Mouse (Mus musculus) limb, embryonic 15.5 days (tissue): ENCODE data around the gene Sema6c. TPM values are rescaled to one million over a fixed set of nuclear protein-coding genes. Genes with fewer than 3 reads are reported as not detected.
"Not testable (repeated sequence)": the region's sequence is repeated elsewhere in the genome, so short reads cannot be mapped to it uniquely, and the experiment has no call there.

Experiments used
- ATAC-seq: fragments of 200-750 bp; cut with Nextera tagmentation; 2 replicates; pipeline ENCODE4 v1.8.0; 2017; ENCODE audit warnings: low read depth, moderate TSS enrichment; ENCODE audit not compliant: insufficient number of reproducible peaks, low FRiP score, low TSS enrichment
- H3K27ac ChIP-seq: fragments of 300-500 bp; sonication (generic); 2 replicates; pipeline ENCODE4 v1.5.1; 2015; ENCODE audit warnings: moderate library complexity, mild to moderate bottlenecking, inconsistent platforms
- H3K27me3 ChIP-seq: fragments of 300-500 bp; sonication (generic); 2 replicates; pipeline ENCODE4 v1.6.1; 2015; ENCODE audit warnings: inconsistent platforms
- H3K36me3 ChIP-seq: fragments of 300-500 bp; sonication (generic); 2 replicates; pipeline ENCODE4 v1.6.1; 2015; ENCODE audit warnings: inconsistent platforms
- H3K4me1 ChIP-seq: fragments of 300-500 bp; sonication (generic); 2 replicates; pipeline ENCODE4 v1.6.1; 2015; ENCODE audit warnings: inconsistent platforms
- H3K4me2 ChIP-seq: fragments of 300-500 bp; sonication (generic); 2 replicates; pipeline ENCODE4 v1.6.1; 2015; ENCODE audit warnings: mild to moderate bottlenecking, inconsistent platforms
- H3K4me3 ChIP-seq: fragments of 300-500 bp; sonication (generic); 2 replicates; pipeline ENCODE4 v1.5.1; 2015; ENCODE audit warnings: mild to moderate bottlenecking, inconsistent platforms
- H3K9ac ChIP-seq: fragments of 300-500 bp; sonication (generic); 2 replicates; pipeline ENCODE4 v1.6.1; 2015; ENCODE audit warnings: inconsistent platforms
- H3K9me3 ChIP-seq: fragments of 300-500 bp; sonication (generic); 2 replicates; pipeline ENCODE4 v1.6.1; 2016; ENCODE audit warnings: inconsistent platforms
- WGBS: fragments of 180-500 bp; shearing (Covaris S2); methylation state at CpG from one replicate; pipeline ENCODE4 v1.1.7; 2015; 5-methylcytosine and 5-hydroxymethylcytosine counted together
- polyA plus RNA-seq: library from polyadenylated mRNA; unstranded; fragments of >200 nt; fragmentation: Nextera tagmentation; extraction: Ambion mirVana; gene quantifications from 2 replicates; pipeline ENCODE4 v1.2.1, GENCODE M21; 2015

The Sema6c gene
- polyA plus RNA-seq, 1 experiment from 2014 or later = 9.3 TPM

DNA sequence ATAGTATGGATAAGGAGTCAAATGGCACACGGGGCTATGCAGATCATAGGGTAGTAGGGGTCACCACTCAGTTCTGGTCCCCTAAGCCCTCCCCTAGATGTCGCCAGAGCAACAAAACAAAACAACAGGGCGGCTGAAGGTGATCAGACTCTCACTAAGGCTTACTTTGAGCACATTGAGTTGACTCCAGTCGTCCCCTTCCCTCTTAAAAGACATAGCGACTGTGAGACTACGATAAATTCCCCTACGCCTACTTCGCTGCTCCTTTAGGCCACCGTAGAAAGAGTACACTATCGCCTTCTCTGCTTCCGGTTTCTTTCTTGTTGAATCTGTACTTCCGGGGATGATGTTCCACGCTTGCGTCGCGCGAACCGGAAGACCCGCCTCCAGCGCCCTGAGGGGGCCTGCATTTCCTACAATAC lies 26.6 kb upstream of the Sema6c start, which contains the start of the genes Scnm1 and Lysmd1:
Scnm1 (minus strand) TSS at position 332 of the 422 bp plus-strand sequence.
Lysmd1 (plus strand) TSS at position 409 of the 422 bp plus-strand sequence.
- WGBS = under 1% methylated on average over 20 of the region's 20 CpGs
- Histone ChIP-seq H3K36me3 (peaks cover 21% of the 10 kb centered on the region), H3K4me1 (peaks cover 27% of the 10 kb centered on the region), H3K9ac (peak within 1 kb of the TSS; percentile 72), H3K9me3 (no peaks in the 10 kb centered on the region), H3K27ac (peak within 1 kb of the TSS; percentile 83), H3K4me3 (peak within 1 kb of the TSS; percentile 68), H3K4me2 (peak within 1 kb of the TSS; percentile 76), H3K27me3 (no peaks in the 10 kb centered on the region)
- ATAC-seq = peak; percentile 89

DNA sequence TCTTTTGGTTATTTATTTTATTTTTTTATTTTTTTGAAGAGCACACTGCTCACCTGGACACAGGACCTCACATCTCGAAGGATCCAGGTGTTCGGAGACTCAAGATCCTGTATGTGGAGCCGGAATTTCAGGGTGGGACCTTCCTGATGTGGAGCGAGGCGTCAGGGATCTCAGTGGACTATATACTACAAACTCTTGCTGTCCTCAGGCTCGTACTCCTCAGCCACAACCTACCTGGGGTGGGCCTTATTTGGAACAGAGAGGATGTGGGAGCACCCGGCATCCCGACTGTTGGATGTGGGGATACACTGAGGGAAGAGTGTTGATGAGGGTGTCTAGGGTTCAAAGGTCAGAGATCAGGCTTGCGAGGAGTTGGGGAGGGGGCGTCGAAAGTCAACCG lies 26.1 kb upstream of the Sema6c start:
- not testable (repeated sequence) for H3K4me2 ChIP-seq, H3K9ac ChIP-seq, H3K9me3 ChIP-seq, H3K27ac ChIP-seq, H3K27me3 ChIP-seq
- Histone ChIP-seq H3K4me3 (peak overlapping the region; percentile 68; the same call in 1 of the 2 replicates), H3K36me3 (peaks cover 16% of the 10 kb centered on the region), H3K4me1 (peaks cover 26% of the 10 kb centered on the region)
- peak; percentile 35; the same call in 1 of the 2 replicates for ATAC-seq
- WGBS = no CpG with 5 or more reads among the region's 12 CpGs

DNA sequence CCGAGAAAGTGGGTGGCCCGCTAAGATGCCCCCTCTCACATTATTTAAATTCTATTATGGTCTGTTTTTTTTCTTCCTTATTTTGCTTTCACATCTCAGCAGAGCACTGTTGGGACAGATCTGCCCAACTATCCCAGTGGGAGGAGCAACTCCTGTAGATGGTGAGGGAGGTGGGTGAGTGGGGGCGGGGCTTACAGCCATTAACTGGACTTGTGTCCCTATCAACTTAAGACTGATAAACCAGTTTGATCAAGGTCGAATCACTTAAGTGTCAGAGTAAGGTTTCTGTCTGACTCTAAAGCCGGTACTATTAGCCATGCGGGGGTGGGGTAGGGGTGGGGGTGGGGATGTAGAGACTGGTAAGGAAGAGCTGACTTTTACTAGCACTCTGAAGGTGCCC lies 25.2 kb upstream of the Sema6c start:
- no peaks in the 10 kb centered on the region for H3K9me3 ChIP-seq
- 0 out of 2 replicates have a peak overlapping the region, but pooled peaks have one; percentile 11 for H3K27ac ChIP-seq
- no peak overlapping the region for H3K9ac ChIP-seq
- H3K27me3 ChIP-seq = no peaks in the 10 kb centered on the region
- 18% methylated on average over 6 of the region's 6 CpGs for WGBS
- H3K4me3 ChIP-seq = peak overlapping the region; percentile 35
- H3K4me1 ChIP-seq = peaks cover 23% of the 10 kb centered on the region
- H3K36me3 ChIP-seq = peaks cover 16% of the 10 kb centered on the region
- ATAC-seq = no peak
- peak overlapping the region; percentile 55 for H3K4me2 ChIP-seq

GRCm38 (mm10) chr3:95135433-95136052 lies 24.7 kb upstream of the Sema6c start:
- WGBS = 82% methylated on average over 7 of the region's 7 CpGs
- Histone ChIP-seq H3K27ac (no peak overlapping the region), H3K4me3 (peak overlapping the region; percentile 35), H3K4me2 (peak overlapping the region; percentile 55), H3K9me3 (no peaks in the 10 kb centered on the region), H3K27me3 (no peaks in the 10 kb centered on the region), H3K9ac (no peak overlapping the region), H3K4me1 (peaks cover 23% of the 10 kb centered on the region), H3K36me3 (peaks cover 17% of the 10 kb centered on the region)
- no peak for ATAC-seq

- Histone ChIP-seq H3K27me3 (no peaks in the 10 kb centered on the region), H3K4me3 (no peak overlapping the region), H3K36me3 (peaks cover 24% of the 10 kb centered on the region), H3K9ac (no peak overlapping the region), H3K9me3 (no peaks in the 10 kb centered on the region), H3K27ac (no peak overlapping the region), H3K4me1 (peaks cover 23% of the 10 kb centered on the region), H3K4me2 (no peak overlapping the region)
- ATAC-seq = no peak
- 94% methylated on average over 3 of the region's 3 CpGs for WGBS
Observed at GRCm38 (mm10) chr3:95136336-95136735, 23.9 kb upstream of the Sema6c start.

- peaks cover 15% of the 10 kb centered on the region; the same call in 1 of the 2 replicates for H3K4me1 ChIP-seq
- ATAC-seq = no peak
- 71% methylated on average over 25 of the region's 25 CpGs for WGBS
- H3K9ac ChIP-seq = no peak overlapping the region
- H3K36me3 ChIP-seq = peaks cover 30% of the 10 kb centered on the region
- no peak overlapping the region for H3K4me3 ChIP-seq
- H3K9me3 ChIP-seq = no peaks in the 10 kb centered on the region
- H3K27ac ChIP-seq = no peak overlapping the region
- H3K4me2 ChIP-seq = no peak overlapping the region
- H3K27me3 ChIP-seq = no peaks in the 10 kb centered on the region
Observed at GRCm38 (mm10) chr3:95139586-95140288, 20.5 kb upstream of the Sema6c start.

GRCm38 (mm10) chr3:95140289-95140595 lies 20.0 kb upstream of the Sema6c start:
- WGBS = 68% methylated on average over 18 of the region's 18 CpGs
- Histone ChIP-seq H3K9ac (no peak overlapping the region), H3K4me3 (no peak overlapping the region), H3K9me3 (no peaks in the 10 kb centered on the region), H3K27ac (no peak overlapping the region), H3K36me3 (peaks cover 30% of the 10 kb centered on the region), H3K4me1 (peaks cover 10% of the 10 kb centered on the region; the same call in 1 of the 2 replicates), H3K4me2 (no peak overlapping the region), H3K27me3 (no peaks in the 10 kb centered on the region)
- no peak for ATAC-seq

DNA sequence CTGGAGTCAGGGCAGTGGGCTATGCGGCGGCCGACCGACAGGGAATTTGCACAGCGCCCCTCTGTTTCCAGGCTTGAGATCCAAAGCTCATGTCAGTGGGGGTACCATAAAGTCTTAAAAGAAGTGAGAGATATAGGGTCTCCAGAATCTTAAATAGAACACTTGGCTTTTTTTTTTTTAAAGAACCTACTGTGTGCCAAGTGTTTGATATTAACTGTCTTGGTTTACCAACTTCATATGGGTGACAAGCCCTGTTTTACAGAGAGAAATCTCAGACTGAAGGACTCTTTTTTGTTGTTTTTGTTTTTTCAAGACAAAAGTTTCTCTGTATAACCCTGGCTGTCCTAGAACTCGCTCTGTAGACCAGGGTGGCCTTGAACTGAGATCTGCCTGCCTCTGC lies 19.5 kb upstream of the Sema6c start:
- Histone ChIP-seq H3K9ac (no peak overlapping the region), H3K36me3 (peaks cover 30% of the 10 kb centered on the region), H3K4me1 (peaks cover 5% of the 10 kb centered on the region; the same call in 1 of the 2 replicates), H3K27ac (no peak overlapping the region), H3K9me3 (no peaks in the 10 kb centered on the region), H3K27me3 (no peaks in the 10 kb centered on the region), H3K4me3 (no peak overlapping the region), H3K4me2 (no peak overlapping the region)
- WGBS = 94% methylated on average over 6 of the region's 6 CpGs
- ATAC-seq = no peak

- peaks cover 30% of the 10 kb centered on the region for H3K36me3 ChIP-seq
- no peaks in the 10 kb centered on the region for H3K4me1 ChIP-seq
- no peak for ATAC-seq
- H3K27ac ChIP-seq = no peak overlapping the region
- H3K9ac ChIP-seq = no peak overlapping the region
- no peak overlapping the region for H3K4me2 ChIP-seq
- no peak overlapping the region for H3K4me3 ChIP-seq
- 91% methylated on average over 9 of the region's 9 CpGs for WGBS
- H3K27me3 ChIP-seq = no peaks in the 10 kb centered on the region
- no peaks in the 10 kb centered on the region for H3K9me3 ChIP-seq
Observed at GRCm38 (mm10) chr3:95141474-95141873, 18.8 kb upstream of the Sema6c start.

GRCm38 (mm10) chr3:95141952-95142616 lies 18.2 kb upstream of the Sema6c start, which contains the start of gene Tnfaip8l2:
TSS of gene Tnfaip8l2 (minus strand) at chr3:95142360.
- H3K27ac ChIP-seq = no peak within 1 kb of the TSS
- H3K4me2 ChIP-seq = no peak within 1 kb of the TSS
- H3K9me3 ChIP-seq = no peaks in the 10 kb centered on the region
- peaks cover 30% of the 10 kb centered on the region for H3K36me3 ChIP-seq
- H3K4me1 ChIP-seq = no peaks in the 10 kb centered on the region
- H3K9ac ChIP-seq = no peak within 1 kb of the TSS
- H3K4me3 ChIP-seq = no peak within 1 kb of the TSS
- H3K27me3 ChIP-seq = no peaks in the 10 kb centered on the region
- no peak for ATAC-seq
- 84% methylated on average over 10 of the region's 10 CpGs for WGBS

DNA sequence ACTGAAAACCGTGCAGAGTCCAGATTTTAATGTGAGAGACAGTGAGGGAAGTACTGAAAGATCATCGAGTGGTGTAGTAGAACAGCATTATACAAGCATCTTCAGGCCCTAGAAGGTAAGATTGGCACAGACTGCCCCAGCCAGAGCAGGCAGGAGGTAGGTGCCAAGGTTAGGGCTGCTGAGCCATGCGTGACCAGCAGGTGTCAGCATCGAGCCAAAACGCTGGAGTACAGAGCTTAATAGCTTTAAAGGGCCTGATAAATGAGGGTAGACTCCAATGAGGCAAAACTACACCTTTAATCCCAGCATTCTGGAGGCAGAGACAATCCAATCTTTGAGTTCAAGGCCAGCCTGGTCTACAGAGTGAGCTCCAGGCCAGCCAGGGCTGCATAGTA lies 17.6 kb upstream of the Sema6c start:
- Histone ChIP-seq H3K27me3 (no peaks in the 10 kb centered on the region), H3K9me3 (no peaks in the 10 kb centered on the region), H3K4me3 (no peak overlapping the region), H3K27ac (no peak overlapping the region), H3K4me2 (no peak overlapping the region), H3K36me3 (peaks cover 30% of the 10 kb centered on the region), H3K4me1 (no peaks in the 10 kb centered on the region), H3K9ac (no peak overlapping the region)
- 10% methylated on average over 5 of the region's 5 CpGs for WGBS
- ATAC-seq = no peak

- Histone ChIP-seq H3K4me3 (no peak overlapping the region), H3K4me2 (no peak overlapping the region), H3K36me3 (no peaks in the 10 kb centered on the region), H3K9ac (no peak overlapping the region), H3K27ac (no peak overlapping the region), H3K4me1 (no peaks in the 10 kb centered on the region), H3K27me3 (no peaks in the 10 kb centered on the region), H3K9me3 (no peaks in the 10 kb centered on the region)
- WGBS = 64% methylated on average over 3 of the region's 3 CpGs
- ATAC-seq = no peak
Observed at GRCm38 (mm10) chr3:95147924-95148323, 12.3 kb upstream of the Sema6c start.
